Mouse (Mus musculus) hindbrain, embryonic 13.5 days (tissue): ENCODE results near the gene Tbxa2r. TPM values are rescaled to one million over a fixed set of nuclear protein-coding genes. Genes with fewer than 3 reads are reported as not detected.

Experiments used
- ATAC-seq: fragments of 200-750 bp; cut with Nextera tagmentation; 2 replicates; pipeline ENCODE4 v1.8.0; 2017; ENCODE audit warnings: moderate TSS enrichment; ENCODE audit not compliant: low FRiP score
- H3K27ac ChIP-seq: fragments of 300-500 bp; sonication (generic); 2 replicates; pipeline ENCODE4 v1.5.1; 2015; ENCODE audit warnings: inconsistent platforms, mild to moderate bottlenecking, moderate library complexity
- H3K27me3 ChIP-seq: fragments of 300-500 bp; sonication (generic); 2 replicates; pipeline ENCODE4 v1.6.1; 2015; ENCODE audit warnings: mild to moderate bottlenecking, inconsistent platforms
- H3K36me3 ChIP-seq: fragments of 300-500 bp; sonication (generic); 2 replicates; pipeline ENCODE4 v1.6.1; 2015; ENCODE audit warnings: mild to moderate bottlenecking, inconsistent platforms
- H3K4me1 ChIP-seq: fragments of 300-500 bp; sonication (generic); replicated peaks from 2 replicates; pipeline ENCODE4 v1.6.1; 2015; ENCODE audit warnings: inconsistent platforms
- H3K4me2 ChIP-seq: fragments of 300-500 bp; sonication (generic); 2 replicates; pipeline ENCODE4 v1.6.1; 2015; ENCODE audit warnings: inconsistent platforms, mild to moderate bottlenecking, moderate library complexity
- H3K4me3 ChIP-seq: fragments of 300-500 bp; sonication (generic); 2 replicates; pipeline ENCODE4 v1.5.1; 2015; ENCODE audit warnings: mild to moderate bottlenecking, inconsistent platforms
- H3K9ac ChIP-seq: fragments of 300-500 bp; sonication (generic); 2 replicates; pipeline ENCODE4 v1.6.1; 2015; ENCODE audit warnings: mild to moderate bottlenecking, inconsistent platforms
- H3K9me3 ChIP-seq: fragments of 300-500 bp; sonication (generic); 2 replicates; pipeline ENCODE4 v1.6.1; 2016; ENCODE audit warnings: inconsistent platforms
- WGBS: fragments of 180-500 bp; shearing (Covaris S2); methylation state at CpG from one replicate; pipeline ENCODE4 v1.1.7; 2015; 5-methylcytosine and 5-hydroxymethylcytosine counted together
- polyA plus RNA-seq: library from polyadenylated mRNA; unstranded; fragments of >200 nt; fragmentation: Nextera tagmentation; extraction: Ambion mirVana; gene quantifications from 2 replicates; pipeline ENCODE4 v1.2.1, GENCODE M21; 2015

The Tbxa2r gene
- polyA plus RNA-seq, 1 experiment from 2014 or later: 4.6 TPM

DNA sequence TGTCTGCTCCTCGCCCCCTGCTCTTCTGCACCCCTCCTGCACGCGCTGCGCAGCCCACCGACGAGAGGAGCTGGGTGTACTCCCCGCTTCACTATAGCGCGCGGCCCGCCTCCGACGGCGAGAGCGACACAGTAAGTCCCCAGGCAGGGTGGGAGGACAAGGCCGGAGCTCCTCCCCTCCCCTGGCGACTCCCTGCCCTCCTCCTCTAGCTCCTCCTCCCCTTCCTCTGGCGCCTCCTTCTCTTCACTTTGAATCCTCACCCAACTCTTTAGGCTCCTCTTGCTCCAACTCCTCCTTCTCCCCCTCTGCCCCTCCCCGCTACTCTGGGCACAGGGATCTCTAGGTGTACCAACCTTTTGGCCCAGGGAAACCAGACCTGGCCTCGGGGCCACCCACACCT, 11.3 kb upstream of the Tbxa2r start:
- 17% methylated on average over 20 of the region's 20 CpGs for WGBS
- no peak overlapping the region for H3K27ac ChIP-seq
- H3K4me3 ChIP-seq: no peak overlapping the region
- no peak for ATAC-seq
- peak overlapping the region; percentile 43 for H3K9ac ChIP-seq
- H3K36me3 ChIP-seq: peaks cover 66% of the 10 kb centered on the region
- H3K9me3 ChIP-seq: no peaks in the 10 kb centered on the region
- peak overlapping the region; percentile 30 for H3K4me2 ChIP-seq
- peaks cover 38% of the 10 kb centered on the region for H3K4me1 ChIP-seq
- H3K27me3 ChIP-seq: no peaks in the 10 kb centered on the region

DNA sequence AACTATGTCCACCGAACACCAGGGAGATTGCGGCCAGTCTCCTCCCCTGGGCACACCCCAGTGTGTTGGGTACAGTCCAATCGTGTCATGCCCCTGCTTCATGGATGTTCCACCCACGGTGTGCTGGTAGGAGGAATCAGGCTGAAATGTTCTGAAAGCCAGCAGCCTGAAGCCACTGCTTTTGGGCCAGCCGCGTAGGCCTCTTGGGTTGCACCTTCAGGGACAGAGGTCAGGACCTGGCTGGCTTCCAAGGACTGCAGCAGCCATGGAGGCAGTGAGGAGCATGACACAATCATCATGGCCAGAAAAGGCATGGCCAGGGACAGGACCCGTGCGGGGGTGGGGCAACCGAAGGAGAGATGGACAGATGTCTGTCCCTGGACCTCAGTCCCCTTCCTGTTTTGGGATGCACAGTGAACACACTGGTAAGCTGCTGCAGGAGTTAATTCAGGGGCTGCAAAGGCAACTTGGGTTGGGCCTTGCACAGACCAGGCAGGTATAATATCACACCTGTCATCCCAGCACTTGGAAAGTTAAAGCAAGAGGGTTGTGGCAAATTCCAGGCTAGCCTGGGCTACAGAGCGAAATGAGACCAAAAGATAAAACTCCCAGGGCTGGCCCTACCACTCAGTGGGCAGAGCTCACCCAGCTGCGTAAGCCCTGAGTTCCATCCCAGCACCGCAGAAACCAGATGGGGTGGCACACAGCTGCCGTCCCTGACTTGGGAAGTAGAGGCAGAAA, 9.8 kb upstream of the Tbxa2r start:
- Histone ChIP-seq H3K27ac (no peak overlapping the region), H3K4me3 (peak overlapping the region; percentile 74; the same call in 1 of the 2 replicates), H3K9me3 (no peaks in the 10 kb centered on the region), H3K4me2 (peak overlapping the region; percentile 84; the same call in 1 of the 2 replicates), H3K4me1 (peaks cover 45% of the 10 kb centered on the region), H3K27me3 (no peaks in the 10 kb centered on the region), H3K36me3 (peaks cover 66% of the 10 kb centered on the region), H3K9ac (peak overlapping the region; percentile 67)
- WGBS: 90% methylated on average over 13 of the region's 13 CpGs
- ATAC-seq: no peak

DNA sequence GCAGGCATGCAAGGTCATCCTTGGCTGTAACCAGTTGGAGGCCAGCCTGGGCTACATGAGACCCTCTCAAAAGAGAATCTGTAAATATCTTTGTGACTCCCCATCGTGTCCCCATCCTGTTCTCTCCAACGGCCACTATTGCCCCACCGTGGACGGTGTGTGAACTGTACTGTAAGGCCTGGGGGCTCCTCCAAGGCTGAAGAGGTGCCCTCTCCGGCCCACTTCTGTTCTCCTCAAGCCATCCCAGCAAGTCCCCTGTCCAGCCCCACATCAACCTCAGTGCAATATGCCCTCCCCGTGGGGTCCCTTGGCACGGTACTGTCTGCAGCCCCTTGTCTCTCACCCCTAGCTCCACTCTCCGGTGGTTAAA, 9.2 kb upstream of the Tbxa2r start:
- Histone ChIP-seq H3K27ac (peak overlapping the region; percentile 90), H3K27me3 (no peaks in the 10 kb centered on the region), H3K36me3 (peaks cover 66% of the 10 kb centered on the region), H3K4me2 (peak overlapping the region; percentile 84), H3K9me3 (no peaks in the 10 kb centered on the region), H3K4me3 (peak overlapping the region; percentile 74), H3K9ac (peak overlapping the region; percentile 67), H3K4me1 (peaks cover 45% of the 10 kb centered on the region)
- WGBS: 38% methylated on average over 8 of the region's 8 CpGs
- no peak for ATAC-seq

DNA sequence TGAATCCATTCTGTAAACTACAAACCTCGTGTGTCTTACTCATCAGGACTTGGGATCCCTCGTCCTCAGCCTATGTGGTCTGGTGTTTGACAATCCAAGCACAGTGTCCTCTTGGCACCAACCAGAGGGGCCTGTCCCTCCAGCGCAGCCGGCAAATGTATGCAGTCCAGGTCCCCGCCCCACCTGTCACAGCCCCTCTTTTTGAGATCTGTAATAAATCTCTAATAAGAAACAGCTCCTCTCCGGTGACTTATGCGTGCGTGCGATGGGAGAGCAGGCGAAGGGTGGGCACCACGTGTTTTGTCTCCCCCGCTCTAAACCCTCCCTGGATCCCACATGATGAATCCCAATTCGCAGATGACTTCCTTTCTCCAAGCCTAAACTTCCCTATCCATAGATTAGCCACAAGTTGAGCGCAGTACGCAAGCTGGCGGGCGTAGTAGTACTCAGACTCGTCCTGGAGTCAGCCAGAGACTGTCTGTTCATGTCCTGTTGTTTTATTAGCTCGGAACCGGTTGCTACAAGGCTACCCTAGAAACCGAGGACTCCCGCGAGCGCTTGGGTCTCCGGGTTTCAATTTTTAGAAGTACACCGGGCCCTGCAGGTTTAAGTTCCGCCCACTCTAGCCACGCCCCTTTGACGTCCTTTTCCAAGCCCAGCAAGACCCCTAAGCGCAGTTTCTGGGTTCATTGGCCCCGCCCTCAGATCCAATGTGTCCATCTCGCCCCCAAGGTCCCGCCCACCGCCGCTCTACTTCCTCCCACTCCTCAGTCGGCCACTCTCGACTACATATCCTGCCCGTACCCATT, 8.6 kb upstream of the Tbxa2r start:
- Histone ChIP-seq H3K9me3 (no peaks in the 10 kb centered on the region), H3K9ac (peak overlapping the region; percentile 67), H3K27ac (peak overlapping the region; percentile 90), H3K36me3 (peaks cover 66% of the 10 kb centered on the region), H3K4me3 (peak overlapping the region; percentile 74), H3K4me1 (peaks cover 45% of the 10 kb centered on the region), H3K4me2 (peak overlapping the region; percentile 84), H3K27me3 (no peaks in the 10 kb centered on the region)
- 2% methylated on average over 38 of the region's 38 CpGs for WGBS
- ATAC-seq: peak; percentile 0

DNA sequence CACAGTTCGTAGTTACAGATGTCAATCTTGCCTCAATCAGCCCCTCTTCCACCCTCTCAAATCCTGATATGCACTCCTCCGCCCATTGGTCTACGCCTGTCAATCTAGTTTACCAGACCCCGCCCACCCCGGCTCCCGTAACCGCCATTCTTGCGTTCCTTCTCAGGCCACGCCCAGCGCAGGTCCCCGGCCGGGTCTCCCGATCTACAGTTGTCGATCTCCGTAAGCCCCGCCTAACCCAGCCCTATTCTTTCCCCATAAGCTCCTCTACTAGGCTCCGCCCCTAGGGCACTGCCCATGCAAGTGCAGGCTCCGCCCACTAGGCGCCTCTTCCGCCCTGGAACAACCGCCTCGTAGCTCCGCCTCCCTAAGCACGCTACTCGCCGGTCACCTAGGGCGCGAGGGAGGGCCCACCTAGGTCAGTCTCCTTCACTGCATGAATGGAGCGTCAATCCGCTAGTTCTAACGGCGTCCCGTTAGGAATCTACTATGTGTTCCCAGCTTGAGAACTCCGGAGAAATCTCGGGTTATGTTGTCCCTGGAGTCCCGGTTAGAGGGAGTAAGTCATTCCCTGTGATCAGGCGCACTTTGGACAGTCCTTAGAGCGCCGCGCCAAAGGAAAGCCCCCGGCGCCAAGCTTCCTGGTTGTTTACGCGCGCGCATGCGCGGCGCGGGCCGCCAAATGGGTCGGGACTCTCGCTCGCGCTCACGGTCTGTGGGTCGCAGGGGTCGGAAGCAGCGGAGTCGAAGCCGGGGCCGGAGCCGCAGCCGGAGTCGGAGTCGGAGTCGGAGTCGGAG, 7.8 kb upstream of the Tbxa2r start, which contains the start of gene Cactin:
Gene Cactin (plus strand): TSS at position 554 of the 798 bp plus-strand sequence.
- Histone ChIP-seq H3K36me3 (peaks cover 66% of the 10 kb centered on the region), H3K4me2 (peak within 1 kb of the TSS; percentile 84), H3K9ac (peak within 1 kb of the TSS; percentile 90), H3K27me3 (no peaks in the 10 kb centered on the region), H3K4me1 (peaks cover 45% of the 10 kb centered on the region), H3K27ac (peak within 1 kb of the TSS; percentile 90), H3K4me3 (peak within 1 kb of the TSS; percentile 74), H3K9me3 (no peaks in the 10 kb centered on the region)
- under 1% methylated on average over 68 of the region's 68 CpGs for WGBS
- ATAC-seq: peak; percentile 93

DNA sequence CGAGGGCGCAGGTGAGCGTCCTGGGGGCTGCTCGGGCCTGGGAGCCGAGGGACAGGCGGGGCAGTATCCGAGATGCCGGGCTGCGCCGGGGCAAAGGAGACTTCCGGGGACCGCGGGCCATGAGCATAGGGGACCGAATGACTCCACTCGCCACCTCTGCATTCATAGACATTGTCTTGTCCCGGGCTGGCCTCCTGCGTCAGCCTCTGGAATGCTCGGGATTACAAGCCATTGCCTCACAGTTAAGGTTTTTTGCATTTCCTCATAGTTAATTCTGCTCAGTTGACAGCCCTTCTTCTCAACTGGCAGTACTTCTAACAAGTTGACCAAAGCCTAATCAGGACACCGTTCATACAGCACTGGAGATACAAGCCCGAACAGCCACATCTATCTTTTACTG, 7.1 kb upstream of the Tbxa2r start:
- H3K4me1 ChIP-seq: peaks cover 42% of the 10 kb centered on the region
- H3K9me3 ChIP-seq: no peaks in the 10 kb centered on the region
- peak overlapping the region; percentile 90 for H3K9ac ChIP-seq
- peaks cover 66% of the 10 kb centered on the region for H3K36me3 ChIP-seq
- peak overlapping the region; percentile 90 for H3K27ac ChIP-seq
- H3K4me2 ChIP-seq: peak overlapping the region; percentile 84
- WGBS: 3% methylated on average over 20 of the region's 20 CpGs
- ATAC-seq: peak; percentile 0; the same call in 1 of the 2 replicates
- H3K4me3 ChIP-seq: peak overlapping the region; percentile 74
- no peaks in the 10 kb centered on the region for H3K27me3 ChIP-seq

DNA sequence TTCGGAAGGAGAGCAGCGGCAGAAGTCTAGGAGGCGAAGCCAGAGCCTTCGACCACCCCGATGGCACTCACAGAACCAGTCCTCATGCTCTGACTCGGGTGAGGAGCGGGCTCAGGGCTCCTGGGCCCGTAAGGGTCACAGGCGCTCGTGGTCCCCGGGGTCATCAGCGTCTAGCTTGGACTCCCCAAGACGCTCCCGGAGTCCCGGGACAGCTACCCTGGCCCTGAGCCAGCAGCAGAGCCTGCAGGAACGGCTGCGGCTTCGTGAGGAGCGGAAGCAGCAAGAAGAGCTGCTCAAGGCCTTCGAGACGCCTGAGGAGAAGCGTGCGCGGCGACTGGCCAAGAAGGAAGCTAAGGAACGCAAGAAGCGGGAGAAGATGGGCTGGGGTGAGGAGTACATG, 6.1 kb upstream of the Tbxa2r start:
- no peak for ATAC-seq
- Histone ChIP-seq H3K27me3 (no peaks in the 10 kb centered on the region), H3K4me2 (peak overlapping the region; percentile 84), H3K36me3 (peaks cover 68% of the 10 kb centered on the region), H3K4me3 (peak overlapping the region; percentile 74), H3K4me1 (peaks cover 32% of the 10 kb centered on the region), H3K9ac (peak overlapping the region; percentile 90), H3K27ac (no peak overlapping the region), H3K9me3 (no peaks in the 10 kb centered on the region)
- WGBS: 94% methylated on average over 27 of the region's 27 CpGs

DNA sequence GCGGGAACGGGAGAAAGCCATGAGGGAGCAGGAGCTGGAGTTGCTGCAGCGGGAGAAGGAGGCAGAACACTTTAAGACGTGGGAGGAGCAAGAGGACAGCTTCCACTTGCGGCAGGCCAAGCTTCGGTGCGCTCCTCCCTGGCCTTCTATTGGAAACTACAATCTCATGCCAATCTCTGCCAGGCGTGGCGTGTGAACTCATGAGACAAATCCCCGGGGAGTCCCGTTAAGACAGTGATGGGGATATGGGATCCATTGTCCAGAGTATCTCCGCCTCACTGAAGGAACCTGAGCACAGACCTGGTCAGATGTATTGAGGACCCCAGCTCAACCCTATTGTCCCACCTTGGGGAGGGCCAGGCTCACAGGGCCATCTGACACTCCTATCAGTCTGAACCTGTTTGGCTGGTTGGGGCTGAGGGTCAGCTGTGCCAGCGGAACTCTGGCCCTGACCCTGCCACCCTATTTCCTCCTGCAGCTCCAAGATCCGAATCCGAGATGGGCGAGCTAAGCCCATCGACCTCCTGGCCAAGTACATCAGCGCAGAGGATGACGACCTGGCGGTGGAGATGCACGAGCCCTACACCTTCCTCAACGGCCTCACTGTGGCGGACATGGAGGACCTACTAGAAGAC, 5.3 kb upstream of the Tbxa2r start:
- Histone ChIP-seq H3K4me3 (no peak overlapping the region), H3K9me3 (no peaks in the 10 kb centered on the region), H3K4me2 (no peak overlapping the region), H3K9ac (no peak overlapping the region), H3K27me3 (no peaks in the 10 kb centered on the region), H3K27ac (no peak overlapping the region), H3K36me3 (peaks cover 68% of the 10 kb centered on the region), H3K4me1 (peaks cover 34% of the 10 kb centered on the region)
- ATAC-seq: no peak
- 96% methylated on average over 23 of the region's 23 CpGs for whole genome bisulfite sequencing

DNA sequence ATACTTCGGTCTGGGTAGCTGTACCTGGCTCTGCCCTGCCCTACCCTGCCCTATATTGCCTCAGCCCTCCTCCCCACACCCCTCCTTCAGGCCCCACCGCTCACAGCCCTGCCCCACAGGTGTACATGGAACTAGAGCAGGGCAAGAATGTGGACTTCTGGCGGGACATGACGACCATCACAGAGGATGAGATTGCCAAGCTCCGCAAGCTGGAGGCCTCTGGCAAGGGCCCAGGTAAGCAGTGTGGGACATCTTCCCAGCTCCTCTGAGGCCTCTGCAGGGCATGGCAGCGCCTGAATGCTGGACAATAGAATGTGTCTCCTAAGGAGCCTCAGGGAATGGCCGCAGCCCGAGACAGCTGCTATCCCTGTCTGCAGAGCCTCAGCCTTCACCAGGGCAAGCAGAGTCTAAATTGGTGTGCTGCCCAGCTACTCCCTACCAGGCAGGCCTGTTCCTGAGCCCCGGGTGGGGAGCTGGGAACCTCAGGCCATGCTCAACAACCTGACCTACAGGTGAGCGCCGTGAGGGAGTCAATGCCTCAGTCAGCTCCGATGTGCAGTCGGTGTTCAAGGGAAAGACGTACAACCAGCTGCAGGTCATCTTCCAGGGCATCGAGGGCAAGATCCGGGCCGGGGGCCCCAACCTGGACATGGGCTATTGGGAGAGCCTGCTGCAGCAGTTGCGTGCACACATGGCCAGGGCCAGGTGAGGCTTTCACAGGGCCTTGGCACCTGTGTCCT, 4.6 kb upstream of the Tbxa2r start:
- H3K4me3 ChIP-seq: no peak overlapping the region
- no peaks in the 10 kb centered on the region for H3K9me3 ChIP-seq
- peaks cover 62% of the 10 kb centered on the region for H3K36me3 ChIP-seq
- H3K27me3 ChIP-seq: no peaks in the 10 kb centered on the region
- no peak overlapping the region for H3K9ac ChIP-seq
- WGBS: 95% methylated on average over 18 of the region's 18 CpGs
- no peak overlapping the region for H3K4me2 ChIP-seq
- H3K27ac ChIP-seq: no peak overlapping the region
- H3K4me1 ChIP-seq: peaks cover 30% of the 10 kb centered on the region
- no peak for ATAC-seq

DNA sequence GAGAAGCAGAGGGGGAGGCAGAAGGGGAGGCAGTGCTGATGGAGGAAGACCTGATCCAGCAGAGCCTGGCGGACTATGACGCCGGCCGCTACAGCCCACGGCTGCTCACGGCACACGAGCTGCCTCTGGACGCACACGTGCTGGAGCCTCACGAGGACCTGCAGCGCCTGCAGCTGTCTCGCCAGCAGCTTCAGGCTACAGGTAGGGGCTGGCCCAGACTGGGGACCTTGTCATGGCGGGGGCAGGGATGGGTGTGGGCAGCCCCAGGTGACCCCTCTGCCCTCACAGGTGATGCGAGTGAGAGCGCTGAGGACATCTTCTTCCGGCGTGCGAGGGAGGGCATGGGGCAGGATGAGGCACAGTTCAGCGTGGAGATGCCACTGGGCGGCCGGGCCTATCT, 3.4 kb upstream of the Tbxa2r start:
- 94% methylated on average over 21 of the region's 21 CpGs for WGBS
- Histone ChIP-seq H3K9ac (no peak overlapping the region), H3K4me1 (peaks cover 19% of the 10 kb centered on the region), H3K4me3 (no peak overlapping the region), H3K36me3 (peaks cover 61% of the 10 kb centered on the region), H3K9me3 (no peaks in the 10 kb centered on the region), H3K27me3 (0 out of 2 replicates have a peak, but pooled peaks cover under 1% of the 10 kb centered on the region), H3K4me2 (no peak overlapping the region), H3K27ac (no peak overlapping the region)
- ATAC-seq: no peak

DNA sequence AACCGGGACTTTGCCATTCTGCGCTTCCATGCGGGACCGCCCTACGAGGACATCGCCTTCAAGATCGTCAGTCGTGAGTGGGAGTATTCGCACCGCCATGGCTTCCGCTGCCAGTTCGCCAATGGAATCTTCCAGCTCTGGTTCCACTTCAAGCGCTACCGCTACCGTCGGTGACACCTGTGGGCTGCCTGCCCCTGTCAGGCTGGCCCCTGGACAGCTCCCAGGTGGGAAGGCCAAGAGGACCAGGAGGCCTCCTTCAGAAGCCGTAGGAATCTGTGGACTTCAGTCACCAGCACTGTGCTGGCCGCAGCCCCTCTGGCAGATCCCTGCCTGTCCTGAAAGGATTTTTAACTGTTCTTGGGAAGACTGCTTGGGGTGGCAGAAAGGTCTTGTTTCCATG, 2.8 kb upstream of the Tbxa2r start:
- H3K4me3 ChIP-seq: no peak overlapping the region
- H3K9me3 ChIP-seq: no peaks in the 10 kb centered on the region
- H3K4me1 ChIP-seq: peaks cover 19% of the 10 kb centered on the region
- no peak overlapping the region for H3K9ac ChIP-seq
- 95% methylated on average over 18 of the region's 18 CpGs for WGBS
- no peak overlapping the region for H3K27ac ChIP-seq
- H3K36me3 ChIP-seq: peaks cover 61% of the 10 kb centered on the region
- ATAC-seq: no peak
- no peak overlapping the region for H3K4me2 ChIP-seq
- H3K27me3 ChIP-seq: peaks cover 6% of the 10 kb centered on the region
